Mouse (Mus musculus): ENCODE data around the gene Rasa3.

Rasa3 gene

GRCm38 (mm10) chr8:13620226-13620920 lies 57.0 kb downstream of the Rasa3 start:
- DNase-seq (ENCODE audit: low spot score): no peak

- no peak for DNase-seq (ENCODE audit: low spot score)
Measured at GRCm38 (mm10) chr8:13616831-13617505, 60.4 kb downstream of the Rasa3 start.

- DNase-seq (ENCODE audit: low spot score): peak; percentile 12
Measured at GRCm38 (mm10) chr8:13614924-13615391, 62.4 kb downstream of the Rasa3 start.

- DNase-seq (ENCODE audit: low spot score): no peak
Measured at GRCm38 (mm10) chr8:13614136-13614535, 63.3 kb downstream of the Rasa3 start.

- no peak for DNase-seq (ENCODE audit: low spot score)
Measured at GRCm38 (mm10) chr8:13611702-13612101, 65.7 kb downstream of the Rasa3 start.

GRCm38 (mm10) chr8:13609971-13610370 lies 67.4 kb downstream of the Rasa3 start:
- no peak for DNase-seq (ENCODE audit: low spot score)

- DNase-seq (ENCODE audit: low spot score): no peak
Measured at GRCm38 (mm10) chr8:13608946-13609345, 68.5 kb downstream of the Rasa3 start.

- no peak for DNase-seq (ENCODE audit: low spot score)
Measured at GRCm38 (mm10) chr8:13605920-13606480, 71.4 kb downstream of the Rasa3 start.

- peak; percentile 76 for DNase-seq (ENCODE audit: low spot score)
Measured at GRCm38 (mm10) chr8:13602621-13603020, 74.8 kb downstream of the Rasa3 start.

GRCm38 (mm10) chr8:13601166-13601565 lies 76.2 kb downstream of the Rasa3 start:
- DNase-seq (ENCODE audit: low spot score): no peak

GRCm38 (mm10) chr8:13600716-13601115 lies 76.7 kb downstream of the Rasa3 start:
- no peak for DNase-seq (ENCODE audit: low spot score)

- peak; percentile 11 for DNase-seq (ENCODE audit: low spot score)
Measured at GRCm38 (mm10) chr8:13600204-13600603, 77.2 kb downstream of the Rasa3 start.

- no peak for DNase-seq (ENCODE audit: low spot score)
Measured at GRCm38 (mm10) chr8:13597777-13598176, 79.6 kb downstream of the Rasa3 start.

- no peak for DNase-seq (ENCODE audit: low spot score)
Measured at GRCm38 (mm10) chr8:13595861-13596260, 81.5 kb downstream of the Rasa3 start.

GRCm38 (mm10) chr8:13594884-13595323 lies 82.5 kb downstream of the Rasa3 start:
- DNase-seq (ENCODE audit: low spot score): no peak

GRCm38 (mm10) chr8:13593340-13593739 lies 84.1 kb downstream of the Rasa3 start:
- no peak for DNase-seq (ENCODE audit: low spot score)

- no peak for DNase-seq (ENCODE audit: low spot score)
Measured at GRCm38 (mm10) chr8:13591246-13591645, 86.2 kb downstream of the Rasa3 start.

- no peak for DNase-seq (ENCODE audit: low spot score)
Measured at GRCm38 (mm10) chr8:13589071-13589470, 88.3 kb downstream of the Rasa3 start.

- no peak for DNase-seq (ENCODE audit: low spot score)
Measured at GRCm38 (mm10) chr8:13584652-13585051, 92.8 kb downstream of the Rasa3 start.

- no peak for DNase-seq (ENCODE audit: low spot score)
Measured at GRCm38 (mm10) chr8:13577869-13578268, 99.5 kb downstream of the Rasa3 start.

- no peak for DNase-seq (ENCODE audit: low spot score)
Measured at GRCm38 (mm10) chr8:13571999-13572398, 105.4 kb downstream of the Rasa3 start.

GRCm38 (mm10) chr8:13562118-13562517 lies 115.3 kb downstream of the Rasa3 start, which contains the start of gene 1700029H14Rik:
Gene 1700029H14Rik, minus strand, starts transcription at chr8:13562461.
- no peak for DNase-seq (ENCODE audit: low spot score)

GRCm38 (mm10) chr8:13557526-13557925 lies 119.9 kb downstream of the Rasa3 start:
- no peak for DNase-seq (ENCODE audit: low spot score)
